Mouse (Mus musculus) spleen, adult 2 months (tissue): ENCODE measurements around the gene Gm9821.

Experiments used
- CTCF ChIP-seq: fragments of 200-500 bp; IDR thresholded peaks from 2 replicates; pipeline ENCODE4 v1.5.1; 2011; ENCODE audit warnings: mild to moderate bottlenecking, inconsistent platforms; ENCODE audit not compliant: insufficient read depth, insufficient read length, insufficient replicate concordance; ENCODE audit errors: extremely low read depth
- POLR2A ChIP-seq: fragments of 200-500 bp; IDR thresholded peaks from 2 replicates; pipeline ENCODE4 v1.6.1; 2011; ENCODE audit warnings: low read depth, low read length, inconsistent platforms

DNA sequence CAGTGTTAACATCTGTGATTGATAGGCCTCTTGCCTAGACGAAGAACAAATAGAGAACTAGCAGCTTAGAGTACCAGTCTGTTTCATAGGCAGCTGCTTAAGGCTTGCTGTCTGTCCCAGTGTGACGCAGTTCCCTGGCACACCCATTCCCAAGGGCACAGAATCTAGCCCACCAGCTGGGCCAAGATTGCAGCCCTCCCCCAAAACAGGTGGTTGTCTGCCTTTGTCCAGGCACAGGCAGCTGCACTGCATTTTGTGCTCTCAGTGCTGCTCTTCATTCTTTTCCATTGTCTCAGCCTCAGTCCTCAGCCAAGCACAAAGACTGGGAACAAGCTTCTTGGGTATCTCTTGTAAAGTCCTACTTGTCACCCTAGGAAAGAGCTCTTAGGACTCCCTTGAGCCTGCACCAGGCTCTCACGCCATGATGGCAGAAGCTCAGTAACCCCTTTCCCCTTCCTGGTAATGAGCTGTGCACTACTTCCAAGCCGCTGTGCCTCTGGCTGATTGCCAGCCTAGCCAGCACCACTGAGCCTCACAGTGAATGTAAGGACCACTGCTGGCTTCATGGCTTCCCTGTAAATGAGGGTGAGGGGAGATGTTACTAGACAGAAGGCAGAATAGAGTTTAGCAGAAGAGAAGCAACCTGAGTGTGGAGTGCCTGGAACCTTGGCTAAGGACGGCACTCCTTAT is 40.7 kb upstream of the Gm9821 start:
- TF ChIP-seq CTCF = no peak
- no peak for TF ChIP-seq POLR2A
